Mouse (Mus musculus) intestine, embryonic 16.5 days (tissue): Measurements from ENCODE around the gene Tmem51. TPM values are rescaled to one million over a fixed set of nuclear protein-coding genes. Genes with fewer than 3 reads are reported as not detected.
A peak's percentile ranks its signal among the peaks of the same experiment; 100 is the strongest.

Experiments used
- ATAC-seq: fragments of 200-750 bp; cut with Nextera tagmentation; 2 replicates; pipeline ENCODE4 v1.8.0; 2017; ENCODE audit warnings: moderate TSS enrichment, moderate library complexity
- H3K27ac ChIP-seq: fragments of 300-500 bp; sonication (generic); 2 replicates; pipeline ENCODE4 v1.5.1; 2014; ENCODE audit warnings: mild to moderate bottlenecking, low read length
- H3K27me3 ChIP-seq: fragments of 300-500 bp; sonication (generic); replicated peaks from 2 replicates; pipeline ENCODE4 v1.6.1; 2014; ENCODE audit warnings: low read length, control low read depth, mixed read lengths; ENCODE audit not compliant: control insufficient read depth, insufficient read depth
- H3K36me3 ChIP-seq: fragments of 300-500 bp; sonication (generic); 2 replicates; pipeline ENCODE4 v1.6.1; 2014; ENCODE audit warnings: low read length, control low read depth; ENCODE audit not compliant: control insufficient read depth, insufficient read depth
- H3K4me1 ChIP-seq: fragments of 300-500 bp; sonication (generic); 2 replicates; pipeline ENCODE4 v1.6.1; 2014; ENCODE audit warnings: low read length, control low read depth, mixed read lengths; ENCODE audit not compliant: control insufficient read depth, insufficient read depth
- H3K4me2 ChIP-seq: fragments of 300-500 bp; sonication (generic); 2 replicates; pipeline ENCODE4 v1.6.1; 2014; ENCODE audit warnings: low read depth, low read length, control low read depth
- H3K4me3 ChIP-seq: fragments of 300-500 bp; sonication (generic); 2 replicates; pipeline ENCODE4 v1.5.1; 2014; ENCODE audit warnings: mild to moderate bottlenecking, low read length
- H3K9ac ChIP-seq: fragments of 300-500 bp; sonication (generic); 2 replicates; pipeline ENCODE4 v1.6.1; 2014; ENCODE audit warnings: low read depth, low read length
- H3K9me3 ChIP-seq: fragments of 300-500 bp; sonication (generic); 2 replicates; pipeline ENCODE4 v1.6.1; 2016; ENCODE audit warnings: low read length, control low read depth; ENCODE audit not compliant: control insufficient read depth
- WGBS: fragments of 180-500 bp; shearing (Covaris S2); extraction: QIAGEN DNeasy Blood & Tissue Kit; methylation state at CpG from one replicate; pipeline ENCODE4 v1.1.7; 2014; 5-methylcytosine and 5-hydroxymethylcytosine counted together
- polyA plus RNA-seq: library from polyadenylated mRNA; unstranded; fragments of >200 nt; fragmentation: Nextera tagmentation; extraction: Ambion mirVana; gene quantifications from 2 replicates; pipeline ENCODE4 v1.2.1, GENCODE M21; 2015

The Tmem51 gene
- polyA plus RNA-seq, 1 experiment from 2014 or later, result 160 TPM

DNA sequence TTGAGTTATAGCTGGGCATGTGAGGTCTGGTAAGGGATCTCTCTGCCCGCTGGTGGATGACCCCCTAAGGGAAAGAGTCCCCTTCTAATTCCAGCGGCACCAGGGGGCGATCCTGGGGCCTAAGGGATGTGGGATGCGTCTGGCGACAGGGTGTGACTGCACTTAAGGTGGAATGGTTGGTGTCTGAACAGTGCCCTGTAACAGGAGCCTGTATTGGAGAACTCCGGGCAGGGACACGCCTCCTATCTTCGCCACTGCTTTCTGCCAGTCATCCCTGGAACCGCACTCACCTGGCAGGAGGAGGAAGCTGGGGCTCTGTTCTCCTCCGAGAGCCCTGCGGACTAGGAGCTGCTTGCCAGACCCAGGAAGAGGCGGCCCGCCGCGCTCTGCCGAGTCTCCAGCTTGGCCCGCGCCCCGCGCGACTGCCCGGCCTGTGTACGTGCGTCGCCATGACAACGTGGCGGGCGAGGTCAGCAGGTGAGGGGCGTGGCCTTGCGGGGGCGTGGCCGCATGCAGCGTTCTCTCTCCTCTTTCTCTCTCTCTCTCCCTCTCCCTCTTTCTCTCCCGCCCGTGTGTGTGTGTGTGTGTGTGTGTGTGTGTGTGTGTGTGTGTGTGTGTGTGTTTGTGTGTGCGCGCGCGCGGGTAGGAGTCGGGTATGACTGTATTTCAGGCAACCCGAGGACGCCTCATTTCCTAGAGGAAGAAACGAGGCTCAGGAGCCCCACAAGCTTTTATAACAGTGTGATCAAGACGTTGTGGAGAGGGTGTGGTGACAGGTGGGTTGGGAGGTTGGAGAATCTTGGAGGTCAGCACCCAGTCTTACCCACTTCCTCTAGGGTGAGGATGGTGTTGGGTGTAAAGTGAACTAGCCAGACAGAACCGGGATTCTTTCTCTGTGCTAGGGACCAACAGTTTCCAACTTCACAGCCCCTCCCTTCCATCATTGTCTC is 69.2 kb downstream of the Tmem51 start, which contains the start of gene Fhad1:
Fhad1 (minus strand) TSS at position 424 of the 950 bp plus-strand sequence.
- WGBS, result 2% methylated on average over 43 of the region's 46 CpGs
- Histone ChIP-seq H3K9ac (peak within 1 kb of the TSS; percentile 61), H3K27ac (peak within 1 kb of the TSS; percentile 42; the same call in 1 of the 2 replicates)

DNA sequence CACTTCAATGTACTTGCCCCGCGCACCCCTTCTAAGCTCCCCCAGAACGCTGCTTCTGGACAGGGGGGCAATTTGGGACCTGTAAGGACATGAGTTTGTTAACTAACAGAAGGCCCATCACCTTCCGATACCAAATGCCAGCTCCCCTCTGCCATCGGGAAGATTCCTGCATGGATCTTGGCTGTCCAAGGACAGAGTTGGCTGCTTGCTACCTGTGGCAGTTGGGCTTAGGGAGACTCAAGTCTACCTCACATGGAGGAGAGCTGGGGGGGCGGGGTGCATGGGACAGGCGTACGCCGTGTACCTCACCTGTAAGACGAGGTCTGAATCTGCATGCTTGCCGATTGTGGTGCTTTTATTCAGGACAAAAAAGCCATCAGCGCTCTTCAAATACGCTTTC is 72.9 kb downstream of the Tmem51 start:
- Histone ChIP-seq H3K4me3 (no peak overlapping the region), H3K36me3 (no peaks in the 10 kb centered on the region), H3K4me1 (peaks cover 25% of the 10 kb centered on the region), H3K4me2 (no peak overlapping the region), H3K9me3 (no peaks in the 10 kb centered on the region), H3K27ac (no peak overlapping the region), H3K27me3 (no peaks in the 10 kb centered on the region), H3K9ac (no peak overlapping the region)
- 91% methylated on average over 13 of the region's 13 CpGs for WGBS
- ATAC-seq, result no peak

More for the DNA sequence above, 69.2 kb downstream of the Tmem51 start, which contains the start of gene Fhad1:
- peak within 1 kb of the TSS; percentile 49 for H3K4me3 ChIP-seq
- H3K4me1 ChIP-seq, result peaks cover 15% of the 10 kb centered on the region
- no peaks in the 10 kb centered on the region for H3K36me3 ChIP-seq
- peak within 1 kb of the TSS; percentile 63 for H3K4me2 ChIP-seq
- peak; percentile 92 for ATAC-seq
- H3K9me3 ChIP-seq, result no peaks in the 10 kb centered on the region
- no peaks in the 10 kb centered on the region for H3K27me3 ChIP-seq

DNA sequence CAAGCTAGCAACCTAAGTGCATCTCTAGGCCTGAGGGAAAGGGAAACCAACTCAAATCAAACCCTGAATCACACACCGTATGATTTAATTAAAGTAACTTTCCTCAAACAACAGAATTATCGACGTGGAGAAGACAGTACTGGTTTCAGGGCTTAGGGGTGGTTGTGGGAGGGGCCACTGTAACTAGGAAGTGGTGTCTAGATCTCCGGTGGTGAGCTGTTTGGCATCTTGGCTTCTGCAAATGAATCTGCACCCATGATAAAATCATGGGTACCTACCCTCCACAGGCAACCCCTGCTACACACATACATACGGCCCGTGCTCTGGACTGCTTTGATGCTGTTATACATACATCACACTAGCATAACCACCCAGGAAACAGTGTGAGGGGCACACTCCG is 73.7 kb downstream of the Tmem51 start:
- Histone ChIP-seq H3K4me3 (no peak overlapping the region), H3K4me1 (peaks cover 26% of the 10 kb centered on the region), H3K9me3 (no peaks in the 10 kb centered on the region), H3K9ac (no peak overlapping the region), H3K4me2 (no peak overlapping the region), H3K36me3 (no peaks in the 10 kb centered on the region), H3K27me3 (no peaks in the 10 kb centered on the region), H3K27ac (no peak overlapping the region)
- 70% methylated on average over 7 of the region's 7 CpGs for WGBS
- no peak for ATAC-seq

DNA sequence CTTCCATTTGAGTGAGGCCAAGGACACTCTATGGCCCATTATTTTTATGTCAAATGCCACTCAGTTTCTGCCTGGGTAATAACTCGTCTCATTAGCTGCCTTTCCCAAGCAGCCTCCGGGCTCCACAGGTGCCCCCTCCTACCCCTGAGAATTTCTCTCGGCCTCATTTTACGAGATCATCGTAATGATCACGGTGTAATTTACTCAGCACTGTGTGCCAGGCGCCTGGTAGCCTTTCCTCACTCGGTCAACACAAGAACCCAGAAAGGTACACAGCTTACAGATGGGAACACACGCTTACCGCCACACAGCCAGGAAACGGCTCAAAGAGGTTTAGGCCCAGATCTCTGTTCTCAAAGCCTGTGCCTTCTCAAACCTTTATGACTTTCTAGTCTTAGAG is 75.9 kb downstream of the Tmem51 start:
- H3K27ac ChIP-seq, result peak overlapping the region; percentile 57

DNA sequence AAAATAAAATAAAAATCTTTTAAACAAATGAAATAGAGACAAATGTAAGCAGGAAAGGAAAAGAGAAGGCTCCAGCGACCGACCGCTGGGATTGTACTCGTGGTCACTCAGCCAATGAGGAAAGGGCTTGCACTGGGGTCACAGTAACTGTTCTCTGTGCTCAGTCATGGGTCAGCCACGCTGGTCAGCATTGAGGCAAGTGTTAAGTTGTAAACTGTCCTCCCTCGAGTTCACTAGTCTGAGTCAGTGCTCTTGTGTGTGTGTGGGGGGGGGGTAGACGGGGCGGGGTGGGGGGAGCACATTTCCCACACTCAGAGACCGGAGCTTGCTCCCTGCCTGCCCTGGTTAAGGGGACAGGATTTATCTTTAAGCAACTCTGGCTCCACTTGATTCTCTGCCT is 83.5 kb downstream of the Tmem51 start:
- 56% methylated on average over 9 of the region's 9 CpGs for WGBS
- ATAC-seq, result no peak
- no peak overlapping the region for H3K4me3 ChIP-seq
- peak overlapping the region; percentile 27; the same call in 1 of the 2 replicates for H3K27ac ChIP-seq
- no peak overlapping the region for H3K4me2 ChIP-seq
- H3K27me3 ChIP-seq, result no peaks in the 10 kb centered on the region
- H3K36me3 ChIP-seq, result no peaks in the 10 kb centered on the region
- no peak overlapping the region for H3K9ac ChIP-seq
- H3K9me3 ChIP-seq, result no peaks in the 10 kb centered on the region
- H3K4me1 ChIP-seq, result peaks cover 24% of the 10 kb centered on the region

More for the DNA sequence above, 75.9 kb downstream of the Tmem51 start:
- H3K27me3 ChIP-seq, result no peaks in the 10 kb centered on the region
- peak; percentile 26 for ATAC-seq
- 54% methylated on average over 11 of the region's 11 CpGs for WGBS
- no peaks in the 10 kb centered on the region for H3K36me3 ChIP-seq
- no peak overlapping the region for H3K4me2 ChIP-seq
- no peaks in the 10 kb centered on the region for H3K9me3 ChIP-seq
- H3K4me3 ChIP-seq, result no peak overlapping the region
- H3K4me1 ChIP-seq, result peaks cover 19% of the 10 kb centered on the region
- no peak overlapping the region for H3K9ac ChIP-seq

DNA sequence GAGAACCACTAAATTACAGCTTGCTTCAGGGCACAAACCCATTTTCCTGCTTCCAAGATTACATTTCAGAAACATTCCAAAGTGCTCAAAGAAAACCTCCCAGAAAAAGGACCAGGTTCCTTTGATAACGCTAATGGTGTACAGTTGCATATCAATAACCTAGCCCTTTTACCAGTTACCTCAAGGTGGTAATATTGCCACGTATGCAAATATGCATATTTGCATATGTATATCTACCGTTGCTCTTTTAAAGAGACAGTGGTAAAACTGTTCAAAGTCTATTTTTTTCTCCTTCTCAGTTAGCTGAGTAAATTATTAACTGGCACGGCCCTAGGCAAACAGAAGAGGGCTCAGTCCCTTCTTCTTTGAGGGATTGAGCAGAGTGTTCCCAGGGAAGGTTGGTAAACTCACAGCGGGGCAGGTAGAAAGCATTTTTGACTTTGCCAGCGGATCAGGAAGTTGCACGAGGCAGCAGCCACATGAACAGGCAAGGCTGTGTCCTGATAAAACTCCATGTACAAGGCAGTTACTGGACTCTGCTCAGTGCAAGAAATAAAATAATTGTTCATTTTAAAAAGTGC is 84.5 kb downstream of the Tmem51 start:
- H3K4me1 ChIP-seq, result peaks cover 24% of the 10 kb centered on the region
- H3K36me3 ChIP-seq, result no peaks in the 10 kb centered on the region
- H3K9me3 ChIP-seq, result no peaks in the 10 kb centered on the region
- H3K4me2 ChIP-seq, result no peak overlapping the region
- peak overlapping the region; percentile 97 for H3K27ac ChIP-seq
- no peaks in the 10 kb centered on the region for H3K27me3 ChIP-seq
- WGBS, result 42% methylated on average over 7 of the region's 7 CpGs
- H3K9ac ChIP-seq, result no peak overlapping the region
- no peak overlapping the region for H3K4me3 ChIP-seq
- ATAC-seq, result peak; percentile 89

DNA sequence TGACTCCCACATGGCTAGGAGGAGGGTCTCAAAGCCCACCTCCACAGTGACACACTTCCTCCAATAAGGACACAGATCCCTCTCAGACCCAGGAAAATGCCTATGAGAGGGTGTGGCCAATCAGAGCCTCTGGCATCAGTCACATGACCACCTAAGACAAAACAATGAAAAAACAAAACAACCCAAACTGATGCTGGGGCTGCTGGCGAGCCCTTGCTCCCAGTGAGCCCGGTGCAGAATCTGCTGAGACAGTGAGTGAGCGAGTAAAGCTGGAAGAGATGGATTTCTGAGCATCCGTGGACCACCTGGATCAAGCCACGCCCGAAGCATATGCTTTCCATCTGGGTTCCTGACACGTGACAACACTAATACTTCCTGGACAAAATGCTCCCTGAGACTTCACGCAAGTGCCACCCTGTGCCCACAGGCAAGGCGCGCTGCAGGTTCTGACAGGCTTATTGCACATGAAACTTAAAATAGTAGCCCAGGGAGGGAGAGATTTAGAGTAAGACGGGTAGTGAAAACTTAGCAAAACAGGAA is 85.8 kb downstream of the Tmem51 start:
- Histone ChIP-seq H3K4me1 (peaks cover 24% of the 10 kb centered on the region), H3K27ac (peak overlapping the region; percentile 46), H3K9me3 (no peaks in the 10 kb centered on the region), H3K4me3 (peak overlapping the region; percentile 22), H3K36me3 (no peaks in the 10 kb centered on the region), H3K4me2 (peak overlapping the region; percentile 41), H3K27me3 (no peaks in the 10 kb centered on the region), H3K9ac (no peak overlapping the region)
- no peak for ATAC-seq
- 36% methylated on average over 11 of the region's 11 CpGs for WGBS

DNA sequence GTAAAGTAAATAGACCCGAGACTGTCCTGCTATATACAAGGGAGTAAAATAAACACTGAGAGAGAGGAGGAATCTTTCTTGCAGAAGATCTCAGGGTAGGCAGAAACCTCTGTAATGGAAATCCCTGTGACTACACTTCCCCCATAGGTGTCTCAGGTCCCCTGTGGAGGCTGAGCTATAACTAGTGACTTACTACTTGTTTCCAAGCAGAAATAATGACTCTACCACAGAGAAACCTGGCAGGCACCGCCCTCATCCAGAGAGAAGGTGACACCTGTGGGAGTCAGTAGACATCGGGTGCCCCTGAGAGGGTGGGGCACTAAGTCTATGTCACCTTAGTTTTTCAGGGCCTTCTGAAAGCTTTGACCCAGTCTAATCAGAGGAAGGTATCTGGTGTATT is 87.2 kb downstream of the Tmem51 start:
- peaks cover 27% of the 10 kb centered on the region for H3K4me1 ChIP-seq
- no peak overlapping the region for H3K4me2 ChIP-seq
- no peaks in the 10 kb centered on the region for H3K27me3 ChIP-seq
- no peak overlapping the region for H3K4me3 ChIP-seq
- H3K27ac ChIP-seq, result peak overlapping the region; percentile 43
- peak; percentile 36; the same call in 1 of the 2 replicates for ATAC-seq
- H3K9me3 ChIP-seq, result no peaks in the 10 kb centered on the region
- 42% methylated on average over 3 of the region's 3 CpGs for WGBS
- H3K9ac ChIP-seq, result no peak overlapping the region
- no peaks in the 10 kb centered on the region for H3K36me3 ChIP-seq

DNA sequence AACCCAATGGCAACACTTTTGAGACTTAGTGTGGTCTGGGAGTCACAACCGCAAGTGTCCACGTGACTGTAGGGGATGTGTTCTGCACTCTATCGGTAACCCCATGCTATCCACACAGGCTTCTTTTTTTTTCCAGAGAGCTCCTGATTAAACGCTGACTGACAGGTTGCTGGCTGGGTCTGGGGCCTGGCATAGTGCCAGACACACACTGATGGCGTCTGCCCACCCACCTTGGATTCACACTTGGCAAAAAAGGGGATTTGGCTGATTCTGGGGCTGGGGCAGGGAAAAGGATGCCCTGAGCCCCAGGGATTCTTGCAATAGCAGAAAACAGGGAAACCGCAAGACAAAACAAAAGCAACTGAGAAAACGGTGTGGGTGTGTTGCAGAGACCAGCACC is 88.0 kb downstream of the Tmem51 start:
- 63% methylated on average over 7 of the region's 7 CpGs for WGBS

More for the DNA sequence above, 88.0 kb downstream of the Tmem51 start:
- no peak overlapping the region for H3K4me3 ChIP-seq
- H3K9ac ChIP-seq, result no peak overlapping the region
- no peaks in the 10 kb centered on the region for H3K27me3 ChIP-seq
- H3K4me1 ChIP-seq, result peaks cover 27% of the 10 kb centered on the region
- no peaks in the 10 kb centered on the region for H3K9me3 ChIP-seq
- H3K27ac ChIP-seq, result peak overlapping the region; percentile 43; the same call in 1 of the 2 replicates
- no peak for ATAC-seq
- H3K4me2 ChIP-seq, result no peak overlapping the region
- no peaks in the 10 kb centered on the region for H3K36me3 ChIP-seq
